In genomic region chr8:83693609-83694236, GRCm38 (mm10) we compare ENCODE assay signal across 11 mouse cellular contexts. TPM values are rescaled to one million over a fixed set of nuclear protein-coding genes. Genes with fewer than 3 reads are reported as not detected.
DNase-seq lines count a peak whose midpoint lies in the region; TF ChIP-seq lines count a peak whose summit lies in the region.
"Had no signal": no experiment of that assay in that cellular context is flagged by ENCODE, and none has a peak within 500 bp of the region (broad histone marks: within the 10 kb centered on the region; RNA-seq: fewer than 3 reads in every experiment).

No protein-coding gene starts in this region.

- H3K4me1 ChIP-seq in lung, adult 2 months (ENCODE audit: control insufficient read depth, insufficient read depth, low read length) = peaks cover 27% of the 10 kb centered on the region

- WGBS in lung, adult 2 months = 50% methylated on average over 10 of the region's 10 CpGs

- peak; percentile 37 to 56 for DNase-seq in adrenal gland, postnatal 36 days
- DNase-seq in adrenal gland, postnatal 4 days (ENCODE audit: low spot score in 2 of 2) = no peak
- peak; percentile 50 for DNase-seq in right cerebral cortex, postnatal 25 days
- DNase-seq in right cerebral cortex, postnatal 10 days (ENCODE audit: low spot score in 2 of 2) = no peak
- DNase-seq in lung, adult 2 months = peak; percentile 26
- DNase-seq in thymus, postnatal 14 days = peak; percentile 58
- DNase-seq in neural tube, embryonic 10.5 days (ENCODE audit: extremely low spot score, low spot score) = no peak
- no peak for DNase-seq in frontal cortex, postnatal 14 days (ENCODE audit: low spot score in 2 of 2)
- DNase-seq: right cerebral cortex, postnatal 14 days had no signal

- H3K4me3 ChIP-seq in lung, adult 2 months (replicated peaks; ENCODE audit: extremely low read depth, low read depth, low read length) = peak overlapping the region; percentile 31
- H3K4me3 ChIP-seq: erythroblast, embryonic 14.5 days; midbrain, embryonic 15.5 days had no signal

- no peak for TF ChIP-seq POLR2A in lung, adult 2 months (IDR thresholded peaks at IDR 0.05; ENCODE audit: borderline replicate concordance, extremely low read depth, low read depth, low read length)

- no peak for TF ChIP-seq CTCF in lung, adult 2 months (IDR thresholded peaks at IDR 0.05; ENCODE audit: insufficient read depth, low read length)

RNA-seq across cellular contexts. Expression of gene Pkn1, which starts 5.3 kb away (rescaled TPM):
- 100 to 1,000 TPM in 1 of 2 experiments, 10 to 100 TPM in 1; 98.0 to 123 TPM for total RNA-seq in adrenal gland, postnatal 36 days (2021)
- total RNA-seq in adrenal gland, postnatal 4 days (2021) = 100 to 1,000 TPM; 115 to 120 TPM
- polyA plus RNA-seq in lung, adult 2 months (2012; rRNA removed) = 148 and 168 TPM in 2 replicates

RNA-seq across cellular contexts. Expression of gene Ddx39, which starts 21.3 kb away (rescaled TPM):
- 10 to 100 TPM; 21.6 to 24.8 TPM for total RNA-seq in adrenal gland, postnatal 36 days (2021)
- total RNA-seq in adrenal gland, postnatal 4 days (2021) = 10 to 100 TPM; 41.5 to 42.2 TPM
- polyA plus RNA-seq in lung, adult 2 months (2012; rRNA removed) = 18.4 and 24.0 TPM in 2 replicates

RNA-seq across cellular contexts. Expression of gene Ptger1, which starts 27.2 kb away (rescaled TPM):
- total RNA-seq in adrenal gland, postnatal 36 days (2021) = 1 to 10 TPM in 1 of 2 experiments, under 1 TPM in 1; 0.63 to 2.2 TPM
- total RNA-seq in adrenal gland, postnatal 4 days (2021) = 1 to 10 TPM; 2.4 to 5.1 TPM
- polyA plus RNA-seq in lung, adult 2 months (2012; rRNA removed) = 6.8 and 7.8 TPM in 2 replicates

RNA-seq across cellular contexts. Expression of gene Gipc1, which starts 41.2 kb away (rescaled TPM):
- total RNA-seq in adrenal gland, postnatal 36 days (2021) = 10 to 100 TPM; 37.8 to 44.0 TPM
- 10 to 100 TPM; 59.2 to 72.0 TPM for total RNA-seq in adrenal gland, postnatal 4 days (2021)
- 58.6 and 67.0 TPM in 2 replicates for polyA plus RNA-seq in lung, adult 2 months (2012; rRNA removed)

RNA-seq across cellular contexts. Expression of gene Adgre5, which starts 47.4 kb away (rescaled TPM):
- 10 to 100 TPM; 33.8 to 34.6 TPM for total RNA-seq in adrenal gland, postnatal 36 days (2021)
- 10 to 100 TPM; 48.6 to 49.8 TPM for total RNA-seq in adrenal gland, postnatal 4 days (2021)
- polyA plus RNA-seq in lung, adult 2 months (2012; rRNA removed) = 557 and 634 TPM in 2 replicates

Comparison
In these comparisons a context has a peak if more than half of its experiments do, and no peak if none do; other contexts are left out.
1. DNase-seq: peak in adrenal gland, postnatal 36 days (2 of 2), right cerebral cortex, postnatal 25 days (single experiment), lung, adult 2 months (single experiment) and thymus, postnatal 14 days (single experiment); none in adrenal gland, postnatal 4 days (0 of 2), right cerebral cortex, postnatal 10 days (0 of 2), neural tube, embryonic 10.5 days (single experiment) and frontal cortex, postnatal 14 days (0 of 2).